Mouse (Mus musculus): ENCODE data around the gene Sox5. TPM values are rescaled to one million over a fixed set of nuclear protein-coding genes. Genes with fewer than 3 reads are reported as not detected.

Sox5 gene
- polyA plus RNA-seq, 1 experiment from 2014 or later = 22.9 TPM

- no peak overlapping the region for H3K4me2 ChIP-seq (ENCODE audit: low read depth, low read length)
- no peaks in the 10 kb centered on the region for H3K36me3 ChIP-seq (ENCODE audit: control insufficient read depth, insufficient read depth, low read length)
- H3K9ac ChIP-seq (ENCODE audit: low read length) = no peak overlapping the region
- ATAC-seq (ENCODE audit: low read depth) = peak; percentile 53; the same call in 1 of the 2 replicates
- no peaks in the 10 kb centered on the region for H3K9me3 ChIP-seq (ENCODE audit: control insufficient read depth, low read length)
- H3K27me3 ChIP-seq (ENCODE audit: control insufficient read depth, insufficient read depth, low read depth, low read length) = no peaks in the 10 kb centered on the region
- H3K4me3 ChIP-seq (ENCODE audit: low read length) = no peak overlapping the region
- no peaks in the 10 kb centered on the region; the same call in 1 of the 2 replicates for H3K4me1 ChIP-seq (replicated peaks; ENCODE audit: control insufficient read depth, insufficient read depth, low read length)
- 37% methylated on average over 8 of the region's 8 CpGs for WGBS
- H3K27ac ChIP-seq (ENCODE audit: low read length) = no peak overlapping the region
Measured at GRCm38 (mm10) chr6:144687681-144688080, 94.1 kb downstream of the Sox5 start.

GRCm38 (mm10) chr6:144681045-144681789 is 100.6 kb downstream of the Sox5 start:
- ATAC-seq (ENCODE audit: low read depth) = no peak
- Histone ChIP-seq H3K9ac (ENCODE audit: low read length) (no peak overlapping the region), H3K9me3 (ENCODE audit: control insufficient read depth, low read length) (no peaks in the 10 kb centered on the region), H3K4me3 (ENCODE audit: low read length) (no peak overlapping the region), H3K4me1 (replicated peaks; ENCODE audit: control insufficient read depth, insufficient read depth, low read length) (no peaks in the 10 kb centered on the region), H3K36me3 (ENCODE audit: control insufficient read depth, insufficient read depth, low read length) (no peaks in the 10 kb centered on the region), H3K4me2 (ENCODE audit: low read depth, low read length) (no peak overlapping the region), H3K27ac (ENCODE audit: low read length) (no peak overlapping the region), H3K27me3 (ENCODE audit: control insufficient read depth, insufficient read depth, low read depth, low read length) (no peaks in the 10 kb centered on the region)
- WGBS = 71% methylated on average over 12 of the region's 12 CpGs

GRCm38 (mm10) chr6:144677491-144678133 is 104.2 kb downstream of the Sox5 start:
- Histone ChIP-seq H3K4me2 (ENCODE audit: low read depth, low read length) (no peak overlapping the region), H3K4me1 (replicated peaks; ENCODE audit: control insufficient read depth, insufficient read depth, low read length) (no peaks in the 10 kb centered on the region), H3K27ac (ENCODE audit: low read length) (no peak overlapping the region), H3K27me3 (ENCODE audit: control insufficient read depth, insufficient read depth, low read depth, low read length) (no peaks in the 10 kb centered on the region), H3K4me3 (ENCODE audit: low read length) (no peak overlapping the region), H3K9ac (ENCODE audit: low read length) (no peak overlapping the region), H3K9me3 (ENCODE audit: control insufficient read depth, low read length) (no peaks in the 10 kb centered on the region), H3K36me3 (ENCODE audit: control insufficient read depth, insufficient read depth, low read length) (no peaks in the 10 kb centered on the region)
- no peak for ATAC-seq (ENCODE audit: low read depth)
- WGBS = 87% methylated on average over 9 of the region's 9 CpGs

GRCm38 (mm10) chr6:144675111-144675510 is 106.7 kb downstream of the Sox5 start:
- Histone ChIP-seq H3K27ac (ENCODE audit: low read length) (no peak overlapping the region), H3K9me3 (ENCODE audit: control insufficient read depth, low read length) (no peaks in the 10 kb centered on the region), H3K4me3 (ENCODE audit: low read length) (no peak overlapping the region), H3K4me2 (ENCODE audit: low read depth, low read length) (no peak overlapping the region), H3K36me3 (ENCODE audit: control insufficient read depth, insufficient read depth, low read length) (no peaks in the 10 kb centered on the region), H3K9ac (ENCODE audit: low read length) (no peak overlapping the region), H3K4me1 (replicated peaks; ENCODE audit: control insufficient read depth, insufficient read depth, low read length) (no peaks in the 10 kb centered on the region), H3K27me3 (ENCODE audit: control insufficient read depth, insufficient read depth, low read depth, low read length) (no peaks in the 10 kb centered on the region)
- WGBS = 83% methylated on average over 6 of the region's 6 CpGs
- no peak for ATAC-seq (ENCODE audit: low read depth)

GRCm38 (mm10) chr6:144673906-144674305 is 107.9 kb downstream of the Sox5 start:
- H3K4me1 ChIP-seq (replicated peaks; ENCODE audit: control insufficient read depth, insufficient read depth, low read length) = no peaks in the 10 kb centered on the region
- H3K27ac ChIP-seq (ENCODE audit: low read length) = no peak overlapping the region
- H3K9ac ChIP-seq (ENCODE audit: low read length) = no peak overlapping the region
- no peaks in the 10 kb centered on the region for H3K9me3 ChIP-seq (ENCODE audit: control insufficient read depth, low read length)
- H3K27me3 ChIP-seq (ENCODE audit: control insufficient read depth, insufficient read depth, low read depth, low read length) = no peaks in the 10 kb centered on the region
- ATAC-seq (ENCODE audit: low read depth) = no peak
- WGBS = 71% methylated on average over 8 of the region's 8 CpGs
- H3K36me3 ChIP-seq (ENCODE audit: control insufficient read depth, insufficient read depth, low read length) = no peaks in the 10 kb centered on the region
- H3K4me2 ChIP-seq (ENCODE audit: low read depth, low read length) = no peak overlapping the region
- H3K4me3 ChIP-seq (ENCODE audit: low read length) = no peak overlapping the region

- H3K4me2 ChIP-seq (ENCODE audit: low read depth, low read length) = no peak overlapping the region
- H3K36me3 ChIP-seq (ENCODE audit: control insufficient read depth, insufficient read depth, low read length) = no peaks in the 10 kb centered on the region
- 44% methylated on average over 3 of the region's 3 CpGs for WGBS
- H3K27ac ChIP-seq (ENCODE audit: low read length) = no peak overlapping the region
- no peaks in the 10 kb centered on the region for H3K9me3 ChIP-seq (ENCODE audit: control insufficient read depth, low read length)
- no peaks in the 10 kb centered on the region for H3K4me1 ChIP-seq (replicated peaks; ENCODE audit: control insufficient read depth, insufficient read depth, low read length)
- H3K9ac ChIP-seq (ENCODE audit: low read length) = no peak overlapping the region
- ATAC-seq (ENCODE audit: low read depth) = no peak
- H3K4me3 ChIP-seq (ENCODE audit: low read length) = no peak overlapping the region
- H3K27me3 ChIP-seq (ENCODE audit: control insufficient read depth, insufficient read depth, low read depth, low read length) = no peaks in the 10 kb centered on the region
Measured at GRCm38 (mm10) chr6:144670433-144671167, 111.2 kb downstream of the Sox5 start.

DNA sequence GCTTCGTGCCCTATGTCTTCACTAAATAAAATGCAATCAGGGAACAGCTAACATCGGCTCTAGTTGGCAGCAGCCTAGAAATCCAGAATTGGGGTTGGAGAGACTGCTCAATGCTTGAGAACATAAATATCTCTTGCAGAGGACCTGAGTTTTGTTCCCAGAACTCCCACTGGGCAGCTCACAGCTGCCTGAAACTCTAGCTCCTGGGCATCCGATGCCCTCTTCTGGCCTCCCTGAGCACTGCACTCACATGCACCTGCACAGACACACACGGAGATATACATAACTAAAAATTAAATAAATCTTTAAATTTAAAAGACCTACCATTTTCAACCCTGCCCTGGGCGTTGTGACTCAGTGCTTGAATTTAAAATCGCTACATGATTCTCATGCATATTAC is 115.2 kb downstream of the Sox5 start:
- Histone ChIP-seq H3K27ac (ENCODE audit: low read length) (no peak overlapping the region), H3K4me2 (ENCODE audit: low read depth, low read length) (no peak overlapping the region), H3K9me3 (ENCODE audit: control insufficient read depth, low read length) (no peaks in the 10 kb centered on the region), H3K4me1 (replicated peaks; ENCODE audit: control insufficient read depth, insufficient read depth, low read length) (0 out of 2 replicates have a peak, but pooled peaks cover 2% of the 10 kb centered on the region), H3K4me3 (ENCODE audit: low read length) (no peak overlapping the region), H3K36me3 (ENCODE audit: control insufficient read depth, insufficient read depth, low read length) (no peaks in the 10 kb centered on the region), H3K9ac (ENCODE audit: low read length) (no peak overlapping the region), H3K27me3 (ENCODE audit: control insufficient read depth, insufficient read depth, low read depth, low read length) (no peaks in the 10 kb centered on the region)
- ATAC-seq (ENCODE audit: low read depth) = no peak
- 92% methylated on average over 6 of the region's 6 CpGs for WGBS

DNA sequence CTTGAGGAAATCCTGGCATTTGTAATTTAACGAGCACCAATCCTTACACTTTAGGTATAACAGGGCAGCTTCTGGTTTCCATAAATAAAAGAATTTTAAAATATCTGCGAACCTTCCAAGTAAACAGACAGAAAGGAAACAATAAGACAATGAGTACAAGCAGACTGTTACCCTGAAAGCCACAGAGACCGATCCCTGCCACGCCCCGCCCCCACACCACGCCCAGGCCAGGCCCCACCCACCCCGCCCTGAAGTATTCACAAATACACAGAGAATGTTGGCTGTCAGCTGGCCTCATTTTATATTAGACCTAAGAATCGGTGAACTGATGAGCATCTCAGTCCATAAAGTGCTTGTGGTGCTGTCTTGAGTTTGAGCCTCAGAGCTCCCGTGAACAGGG is 117.0 kb downstream of the Sox5 start:
- 71% methylated on average over 9 of the region's 9 CpGs for WGBS

GRCm38 (mm10) chr6:144663516-144664074 is 118.2 kb downstream of the Sox5 start:
- no peak for ATAC-seq (ENCODE audit: low read depth)
- no peak overlapping the region for H3K4me2 ChIP-seq (ENCODE audit: low read depth, low read length)
- H3K36me3 ChIP-seq (ENCODE audit: control insufficient read depth, insufficient read depth, low read length) = no peaks in the 10 kb centered on the region
- no peaks in the 10 kb centered on the region for H3K27me3 ChIP-seq (ENCODE audit: control insufficient read depth, insufficient read depth, low read depth, low read length)
- peaks cover 17% of the 10 kb centered on the region for H3K4me1 ChIP-seq (replicated peaks; ENCODE audit: control insufficient read depth, insufficient read depth, low read length)
- 65% methylated on average over 4 of the region's 4 CpGs for WGBS
- H3K9me3 ChIP-seq (ENCODE audit: control insufficient read depth, low read length) = no peaks in the 10 kb centered on the region
- no peak overlapping the region for H3K27ac ChIP-seq (ENCODE audit: low read length)
- no peak overlapping the region for H3K9ac ChIP-seq (ENCODE audit: low read length)
- H3K4me3 ChIP-seq (ENCODE audit: low read length) = no peak overlapping the region

More for the DNA sequence above, 117.0 kb downstream of the Sox5 start:
- Histone ChIP-seq H3K4me1 (replicated peaks; ENCODE audit: control insufficient read depth, insufficient read depth, low read length) (peaks cover 8% of the 10 kb centered on the region), H3K9ac (ENCODE audit: low read length) (no peak overlapping the region), H3K4me2 (ENCODE audit: low read depth, low read length) (no peak overlapping the region), H3K9me3 (ENCODE audit: control insufficient read depth, low read length) (no peaks in the 10 kb centered on the region), H3K36me3 (ENCODE audit: control insufficient read depth, insufficient read depth, low read length) (no peaks in the 10 kb centered on the region), H3K27me3 (ENCODE audit: control insufficient read depth, insufficient read depth, low read depth, low read length) (no peaks in the 10 kb centered on the region), H3K4me3 (ENCODE audit: low read length) (no peak overlapping the region), H3K27ac (ENCODE audit: low read length) (no peak overlapping the region)
- ATAC-seq (ENCODE audit: low read depth) = no peak
